Mouse (Mus musculus) gastrocnemius, adult 2 months (tissue): ENCODE data around the gene Cuzd1. TPM values are rescaled to one million over a fixed set of nuclear protein-coding genes. Genes with fewer than 3 reads are reported as not detected.
A peak's percentile ranks its signal among the peaks of the same experiment; 100 is the strongest.

Source experiments
- DNase-seq: peaks from one replicate; pipeline ENCODE4 v3.0.0; 2022
- H3K27ac ChIP-seq: fragments of 200-600 bp; 2 replicates; pipeline ENCODE4 v1.8.1; 2022; ENCODE audit warnings: mild to moderate bottlenecking
- H3K4me3 ChIP-seq: fragments of 200-600 bp; 2 replicates; pipeline ENCODE4 v1.8.1; 2022; ENCODE audit warnings: mild to moderate bottlenecking, moderate library complexity
- CTCF ChIP-seq: fragments of 200-600 bp; IDR thresholded peaks from 2 replicates; pipeline ENCODE4 v1.8.1; 2022; ENCODE audit warnings: antibody characterized with exemption, mild to moderate bottlenecking, moderate library complexity
- intact Hi-C: fragments of 180-260 bp; cut with DNase I; formaldehyde crosslinking; loops from one replicate; pipeline ENCODE4 v1.15.1; 2025
- long read RNA-seq, 2 experiments: library from polyadenylated mRNA; stranded (forward); transcript quantifications; one replicate each; pipeline ENCODE4 v2.0.0; 2021
- total RNA-seq, 2 experiments: library from RNA; stranded (reverse); gene quantifications; 2 replicates each; pipeline ENCODE4 v1.2.3; 2021

The Cuzd1 gene
- total RNA-seq, result under 1 TPM; 0.38 to 0.86 TPM
- long read RNA-seq, experiment 1, partial matches to known transcripts, result 0 of 2 reads
- long read RNA-seq, experiment 1, other reads (novel, unspliced or antisense), result 2 of 2 reads
- long read RNA-seq, experiment 2, result 0 reads

DNA sequence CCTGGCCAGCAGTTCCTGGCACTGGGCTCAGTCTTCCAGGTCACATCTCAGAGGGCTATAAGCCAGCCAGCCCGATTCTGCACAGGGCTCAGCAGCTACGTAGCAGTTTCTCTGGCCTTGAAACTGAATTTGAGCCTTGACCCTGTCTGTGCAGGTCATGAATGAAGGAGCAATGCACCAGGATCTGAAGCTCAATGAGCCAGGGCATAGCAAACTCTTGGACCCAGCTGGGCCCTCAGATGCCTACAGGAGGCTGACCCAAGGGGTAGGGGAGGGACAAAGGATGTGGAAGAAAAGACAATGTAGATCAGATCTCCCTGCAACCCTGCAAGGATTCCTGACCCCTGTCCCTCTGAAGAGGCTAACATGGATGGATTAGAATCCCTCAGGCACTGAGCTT is at the start of gene Cuzd1:
Cuzd1 (minus strand) TSS at position 101 of the 400 bp plus-strand sequence.
- Histone ChIP-seq H3K27ac (no peak within 1 kb of the TSS), H3K4me3 (no peak within 1 kb of the TSS)
- no peak for TF ChIP-seq CTCF
- intact Hi-C loops, result no loop called here
- peak; percentile 45 for DNase-seq

DNA sequence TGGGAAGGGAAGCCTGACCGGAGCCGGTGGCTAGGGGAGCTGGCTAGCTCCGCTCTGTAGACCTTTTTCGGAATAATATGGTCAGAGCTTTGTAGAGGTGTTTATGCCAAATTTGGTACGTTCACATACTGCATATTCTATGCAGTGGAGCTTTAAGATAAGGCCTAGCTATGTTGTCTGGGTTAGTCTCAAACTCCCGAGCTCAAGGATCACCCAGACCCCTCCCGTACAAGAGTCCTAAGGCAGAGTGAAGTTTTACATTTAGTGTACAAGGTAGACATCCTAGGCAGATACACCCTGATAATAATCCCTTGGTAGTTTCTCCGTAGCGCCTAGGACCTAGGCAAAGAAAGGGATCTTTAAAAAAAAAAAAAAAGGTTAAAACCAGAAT is 49.4 kb upstream of the Cuzd1 start:
- H3K4me3 ChIP-seq, result peak overlapping the region; percentile 88
- no peak for TF ChIP-seq CTCF
- peak overlapping the region; percentile 97 for H3K27ac ChIP-seq
- no peak for DNase-seq
- intact Hi-C loops, result no loop called here

DNA sequence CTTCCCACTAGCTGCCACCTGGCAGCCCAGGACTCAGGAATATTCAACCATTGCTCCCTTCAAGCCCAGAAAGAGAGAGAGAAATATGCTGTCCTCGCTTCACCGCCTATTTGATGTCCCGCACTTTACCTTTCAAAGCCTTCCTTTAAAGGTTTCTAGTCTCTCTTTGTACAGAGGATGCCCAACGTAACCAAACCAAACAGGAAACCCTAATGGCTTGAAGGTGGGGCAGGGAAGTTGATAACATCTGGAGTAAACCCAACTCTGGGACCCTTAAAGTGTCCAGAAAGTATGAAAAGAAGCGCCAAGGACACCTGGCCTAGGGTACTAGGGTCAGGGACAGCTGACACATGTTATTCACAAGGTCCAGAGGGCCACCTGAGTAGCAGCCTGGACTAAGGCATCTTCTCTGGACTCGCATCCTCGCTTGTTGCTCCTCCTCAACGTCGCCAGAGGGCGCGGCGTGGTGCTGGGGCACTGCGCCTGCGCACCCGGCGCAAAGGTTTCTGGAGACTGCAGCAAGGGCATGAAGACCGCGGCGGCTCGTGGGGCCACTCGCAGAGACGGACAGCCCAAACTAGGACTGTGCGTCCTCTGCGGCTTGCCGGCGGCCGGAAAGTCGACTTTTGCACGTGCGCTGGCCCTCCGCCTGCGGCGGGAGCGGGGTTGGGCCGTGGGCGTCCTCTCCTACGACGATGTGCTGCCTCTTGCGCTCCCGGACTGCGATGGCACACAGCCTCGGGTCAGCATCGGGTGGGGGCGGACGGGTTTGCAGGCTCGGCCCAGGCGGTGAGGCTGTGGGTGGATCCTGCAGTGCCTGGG is 48.8 kb upstream of the Cuzd1 start, which contains the start of gene Pstk:
Pstk (plus strand) TSS at position 494 of the 822 bp plus-strand sequence.
- DNase-seq, result peak; percentile 93
- intact Hi-C loops, result no loop called here
- Histone ChIP-seq H3K4me3 (peak within 1 kb of the TSS; percentile 88), H3K27ac (peak within 1 kb of the TSS; percentile 97)
- peak; percentile 93; the same call in 1 of the 2 replicates for TF ChIP-seq CTCF

DNA sequence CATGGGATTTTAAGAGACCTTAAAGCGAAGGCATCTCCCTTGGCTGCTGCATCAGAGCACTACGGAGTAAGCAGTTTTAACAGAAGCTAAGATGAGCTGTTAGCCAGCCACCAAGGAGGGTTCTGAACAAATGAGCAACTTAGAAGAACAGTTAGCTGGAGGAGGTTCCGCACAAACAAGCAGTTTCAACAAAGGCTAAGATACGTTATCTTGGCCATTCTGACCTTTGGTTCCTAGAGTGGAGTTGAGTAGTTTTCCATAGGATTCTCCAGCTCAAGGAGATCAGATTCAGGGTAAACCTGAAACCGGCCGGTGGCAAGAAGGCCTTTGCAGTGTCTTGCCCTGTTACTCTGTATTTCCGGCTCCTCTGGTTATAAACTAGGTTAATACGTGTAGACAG is 42.0 kb upstream of the Cuzd1 start:
- intact Hi-C loops, result loop anchor here (10.0 kb wide), 1 partner anchor 191 kb away; no protein-coding TSS in a partner anchor
- no peak overlapping the region for H3K27ac ChIP-seq
- no peak for TF ChIP-seq CTCF

DNA sequence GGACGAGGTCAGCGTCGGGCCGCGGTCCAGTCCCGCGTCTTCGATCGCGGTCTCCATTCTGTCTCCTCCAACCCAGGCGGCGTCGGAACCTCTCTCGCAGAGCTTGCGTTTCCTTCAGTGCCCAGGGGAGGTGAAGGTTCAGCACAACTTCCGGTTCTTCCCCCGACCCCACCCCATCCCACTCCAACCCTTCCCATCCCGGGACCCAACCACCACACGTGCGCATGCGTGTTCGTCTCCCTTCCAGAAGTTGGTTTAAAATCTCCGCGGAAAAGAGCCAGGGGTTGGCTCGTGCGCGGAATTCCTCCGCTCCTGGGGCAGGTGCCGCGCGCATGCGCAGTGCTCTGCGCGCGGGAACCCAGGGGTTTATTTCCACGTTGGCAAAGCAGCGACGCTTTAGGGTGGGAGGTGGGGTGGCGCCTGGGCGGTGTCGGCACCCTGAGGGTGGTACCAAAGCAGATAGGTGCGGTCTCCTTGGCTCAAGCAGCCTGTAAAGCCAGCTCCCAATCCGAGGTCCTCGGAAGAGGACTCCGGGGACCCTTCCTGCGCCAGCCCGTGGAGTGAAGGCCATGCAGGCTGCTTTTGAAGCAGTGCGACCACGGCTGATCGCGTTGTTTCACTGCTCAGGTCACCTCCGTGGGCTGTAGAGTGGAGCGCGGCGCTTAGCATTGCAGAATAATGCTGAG is 40.7 kb upstream of the Cuzd1 start, which contains the start of gene 2310057M21Rik:
2310057M21Rik (minus strand) TSS at position 145 of the 686 bp plus-strand sequence.
- TF ChIP-seq CTCF, result no peak
- DNase-seq, result peak; percentile 97
- Histone ChIP-seq H3K4me3 (peak within 1 kb of the TSS; percentile 97), H3K27ac (peak within 1 kb of the TSS; percentile 97)
- intact Hi-C loops, result loop anchor here (2.0 to 10.0 kb wide), 2 partner anchors 48 to 192 kb away; partner anchors contain the start of genes Acadsb and Ikzf5

More for the DNA sequence above, 42.0 kb upstream of the Cuzd1 start:
- DNase-seq, result no peak
- H3K4me3 ChIP-seq, result no peak overlapping the region

DNA sequence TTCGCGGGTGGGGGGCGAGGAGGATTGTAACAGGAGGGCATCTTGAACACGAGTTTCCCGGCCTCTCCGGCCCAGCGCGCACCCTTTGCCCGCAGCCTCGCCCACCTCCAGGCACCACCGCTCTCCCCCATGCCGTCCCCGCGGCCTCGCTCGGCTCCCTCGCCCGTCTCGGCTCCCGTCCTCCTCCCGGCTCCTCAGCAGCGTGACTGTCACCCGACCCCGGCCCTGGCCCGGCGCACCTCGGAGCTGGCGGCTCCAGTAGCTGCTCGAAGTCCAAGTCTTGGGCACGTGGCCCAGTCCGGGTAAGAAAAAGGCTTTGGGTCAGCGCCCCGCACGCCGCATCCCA is 40.1 kb upstream of the Cuzd1 start:
- intact Hi-C loops, result loop anchor here (2.0 to 10.0 kb wide), 2 partner anchors 49 to 193 kb away; partner anchors contain the start of genes Acadsb and Ikzf5

DNA sequence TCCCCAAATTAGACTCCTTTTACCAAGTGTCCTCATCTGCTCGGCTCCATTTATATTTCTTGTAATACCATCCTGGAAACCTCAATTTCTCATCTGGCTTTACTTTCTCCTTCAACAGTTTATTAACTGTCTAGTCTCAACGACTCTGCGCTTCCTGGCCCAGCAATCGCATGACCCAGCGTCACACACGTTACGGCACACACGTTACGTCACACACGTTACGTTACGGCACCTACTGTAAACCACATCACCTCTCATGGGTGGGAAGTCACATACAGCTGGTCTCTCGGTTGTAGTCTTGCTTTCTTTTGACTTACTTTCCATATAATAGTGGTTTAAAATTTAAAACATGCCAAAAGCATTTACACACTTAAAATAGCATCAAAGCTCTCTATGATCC is 34.0 kb upstream of the Cuzd1 start:
- no peak overlapping the region for H3K4me3 ChIP-seq
- intact Hi-C loops, result no loop called here
- no peak for DNase-seq
- TF ChIP-seq CTCF, result no peak
- no peak overlapping the region for H3K27ac ChIP-seq

More for the DNA sequence above, 40.1 kb upstream of the Cuzd1 start:
- peak overlapping the region; percentile 97 for H3K27ac ChIP-seq
- DNase-seq, result peak; percentile 90
- TF ChIP-seq CTCF, result no peak
- H3K4me3 ChIP-seq, result peak overlapping the region; percentile 97

DNA sequence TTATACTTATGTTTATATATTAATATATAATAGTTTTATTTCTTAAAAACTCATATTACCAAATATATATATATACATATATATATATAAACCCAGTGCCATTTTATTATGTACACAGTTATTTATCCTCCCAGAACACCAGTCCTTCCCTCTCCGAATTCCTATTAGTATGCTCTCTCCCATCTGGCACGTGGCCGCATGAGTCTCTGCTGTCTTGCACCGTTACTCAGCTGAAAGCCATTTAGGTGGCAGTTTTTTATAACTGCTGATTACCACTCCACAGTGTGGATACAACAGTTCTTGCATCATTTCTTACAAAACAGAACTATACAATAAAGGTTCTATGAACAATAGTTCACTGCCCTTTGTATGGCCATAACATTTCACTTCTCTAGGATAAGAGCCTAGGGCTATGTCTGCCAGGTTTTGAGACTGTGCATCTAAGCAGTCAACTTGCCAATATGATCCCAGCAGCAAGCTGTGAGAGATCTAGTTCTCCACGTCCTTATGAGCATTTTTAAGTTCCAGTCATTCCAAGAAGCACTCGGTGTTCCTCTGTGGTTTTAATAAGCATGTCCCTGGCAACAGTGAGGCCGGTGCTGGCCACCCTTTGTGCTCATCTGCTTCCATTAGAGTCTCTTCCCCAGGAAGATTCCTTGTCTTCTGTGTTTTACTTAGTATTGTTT is 23.9 kb upstream of the Cuzd1 start:
- DNase-seq, result peak; percentile 33
- Histone ChIP-seq H3K4me3 (no peak overlapping the region), H3K27ac (peak overlapping the region; percentile 20)
- intact Hi-C loops, result no loop called here
- TF ChIP-seq CTCF, result no peak

DNA sequence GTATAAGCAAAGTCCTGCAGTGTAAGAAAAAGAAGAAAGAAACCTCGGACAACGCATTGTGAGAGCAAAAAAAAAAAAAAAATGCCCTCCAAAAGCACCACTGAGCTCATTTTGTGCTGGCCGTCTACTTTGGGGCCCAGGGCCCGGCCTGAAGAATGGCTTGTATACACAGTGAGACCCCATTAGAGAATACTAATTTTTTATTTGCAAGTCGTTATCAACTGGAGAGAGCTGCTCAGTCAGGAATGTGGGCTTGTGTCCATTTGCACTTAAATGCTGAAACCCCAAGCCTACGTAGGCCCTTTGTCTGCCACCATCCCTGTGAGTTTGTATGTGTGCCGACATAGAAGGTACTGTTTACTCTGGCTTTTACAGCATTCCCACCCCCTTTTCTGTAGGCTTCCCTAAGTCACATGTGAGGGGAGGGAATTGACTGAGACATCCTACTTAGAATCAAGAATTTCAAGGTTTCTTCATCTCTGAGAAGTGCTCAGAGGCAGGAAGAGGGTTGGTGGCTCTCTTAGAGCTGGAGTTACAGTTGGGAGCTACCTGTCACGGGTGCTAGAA is 15.5 kb upstream of the Cuzd1 start:
- H3K27ac ChIP-seq, result no peak overlapping the region
- intact Hi-C loops, result no loop called here
- no peak for DNase-seq
- no peak for TF ChIP-seq CTCF
- no peak overlapping the region for H3K4me3 ChIP-seq

DNA sequence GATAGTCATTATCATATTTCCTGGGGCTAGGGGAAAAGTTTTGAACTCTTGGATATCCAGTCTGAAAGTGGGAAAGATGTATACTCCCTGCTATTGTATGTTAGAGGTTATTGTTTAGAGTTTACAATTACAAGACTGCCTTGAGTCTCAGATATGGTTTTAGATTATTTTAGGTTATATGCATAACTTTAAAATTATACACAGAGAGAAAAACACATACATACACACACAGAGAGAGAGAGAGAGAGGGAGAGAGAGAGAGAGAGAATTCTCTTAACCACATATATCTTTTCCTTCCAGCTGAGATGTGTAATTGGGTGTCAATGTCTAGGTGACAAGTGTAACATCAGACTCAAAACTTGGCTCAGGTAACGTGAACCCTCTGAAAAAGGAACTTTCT is 11.5 kb upstream of the Cuzd1 start, which contains the start of gene Fam24a:
Fam24a (plus strand) TSS at position 301 of the 400 bp plus-strand sequence.
- no peak for DNase-seq
- intact Hi-C loops, result no loop called here
- TF ChIP-seq CTCF, result no peak
- no peak within 1 kb of the TSS for H3K4me3 ChIP-seq
- H3K27ac ChIP-seq, result no peak within 1 kb of the TSS

DNA sequence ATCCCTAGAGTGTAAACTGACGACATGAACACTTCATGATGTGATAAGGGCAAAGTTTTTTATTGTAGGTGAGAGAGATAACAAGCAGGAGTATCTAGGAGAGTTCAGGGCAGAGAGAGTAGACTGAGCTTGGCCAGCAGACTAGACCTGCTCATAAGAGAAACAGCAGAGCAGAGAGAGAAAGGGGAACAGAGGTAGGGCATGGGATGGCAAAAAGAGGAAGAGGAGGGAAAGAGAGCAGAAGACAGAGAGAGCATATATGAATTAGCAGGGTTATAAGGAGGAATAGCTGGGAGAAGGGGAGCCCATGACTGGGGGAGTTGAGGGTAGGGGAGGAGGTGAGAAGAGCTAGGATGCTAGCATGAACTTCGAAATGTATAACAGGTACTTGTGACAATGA is 9.6 kb upstream of the Cuzd1 start:
- Histone ChIP-seq H3K27ac (no peak overlapping the region), H3K4me3 (no peak overlapping the region)
- intact Hi-C loops, result no loop called here
- DNase-seq, result no peak
- no peak for TF ChIP-seq CTCF

DNA sequence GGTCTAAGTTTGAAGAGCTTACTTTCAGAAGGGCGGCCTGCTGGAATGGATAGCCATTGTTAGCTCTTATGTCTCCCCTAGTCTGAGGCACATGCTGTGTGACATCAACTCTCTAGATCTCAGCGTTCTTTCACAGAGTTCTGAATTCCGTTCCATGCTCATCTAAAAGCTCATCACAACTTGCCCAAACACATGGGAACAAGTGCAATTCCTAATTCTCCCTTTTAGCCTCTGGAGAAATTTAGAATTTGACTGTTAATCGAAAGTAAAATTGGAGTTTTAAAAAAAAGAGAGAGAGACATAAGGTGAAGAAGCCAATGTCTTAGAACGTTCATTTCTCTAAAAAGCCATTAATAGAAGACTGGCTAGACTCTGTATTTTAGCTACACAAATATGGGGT is 7.3 kb upstream of the Cuzd1 start, which contains the start of gene Fam24b:
Fam24b (minus strand) TSS at position 101 of the 400 bp plus-strand sequence.
- Histone ChIP-seq H3K27ac (no peak within 1 kb of the TSS), H3K4me3 (no peak within 1 kb of the TSS)
- no peak for DNase-seq
- TF ChIP-seq CTCF, result no peak
- intact Hi-C loops, result no loop called here
